8 mouse cellular contexts compared by ENCODE assay signal in the genomic region with DNA sequence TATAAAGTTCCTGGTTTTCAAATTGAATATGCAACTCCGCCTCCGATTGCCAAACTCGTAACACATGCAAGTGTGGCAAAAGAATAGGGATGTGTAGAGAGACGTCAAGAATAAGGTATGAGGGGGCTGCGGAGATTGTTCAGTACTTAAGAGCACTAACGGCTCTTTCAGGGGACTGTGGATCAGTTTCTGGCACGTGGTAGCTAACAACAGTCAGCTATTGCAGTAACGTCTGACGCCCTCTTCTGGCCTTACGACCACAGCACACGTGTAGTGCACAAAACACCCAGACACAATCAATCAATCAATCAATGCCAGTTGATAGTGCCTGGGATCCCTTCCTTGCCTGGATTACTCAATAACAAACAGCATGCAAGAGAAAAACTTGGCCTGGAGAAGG. TPM values are rescaled to one million over a fixed set of nuclear protein-coding genes. Genes with fewer than 3 reads are reported as not detected.
DNase-seq lines count a peak whose midpoint lies in the region; ATAC-seq and TF ChIP-seq lines count a peak whose summit lies in the region.

No protein-coding gene starts in this region.

- ATAC-seq in frontal cortex, adult (ENCODE audit: low TSS enrichment): no peak
- ATAC-seq in intestine, embryonic 14.5 days (replicated peaks; ENCODE audit: low FRiP score, low TSS enrichment, low read depth): peak; percentile 17; the same call in 1 of the 2 replicates

- WGBS in intestine, embryonic 14.5 days: under 1% methylated on average over 11 of the region's 11 CpGs
- under 1% methylated on average over 11 of the region's 11 CpGs for WGBS in spleen, adult 2 months

- H3K27ac ChIP-seq in intestine, embryonic 14.5 days (ENCODE audit: low read depth): peak overlapping the region; percentile 96
- H3K27ac ChIP-seq in spleen, adult 2 months (ENCODE audit: insufficient read depth, low read length): peak overlapping the region; percentile 77

- H3K9me3 ChIP-seq in intestine, embryonic 14.5 days (ENCODE audit: control insufficient read depth, low read length): no peaks in the 10 kb centered on the region

- peak overlapping the region; percentile 79 for H3K4me3 ChIP-seq in intestine, embryonic 14.5 days (ENCODE audit: low read depth, low read length)
- peak overlapping the region; percentile 82; the same call in 1 of the 2 replicates for H3K4me3 ChIP-seq in spleen, adult 2 months (ENCODE audit: extremely low read depth, insufficient read depth, insufficient read length)

- H3K36me3 ChIP-seq in intestine, embryonic 14.5 days (ENCODE audit: control insufficient read depth, insufficient read depth, low read length): peaks cover 3% of the 10 kb centered on the region; the same call in 1 of the 2 replicates
- H3K36me3 ChIP-seq in spleen, adult 2 months (ENCODE audit: control insufficient read depth, insufficient read depth, low read length): no peaks in the 10 kb centered on the region

- H3K27me3 ChIP-seq in intestine, embryonic 14.5 days (replicated peaks; ENCODE audit: control insufficient read depth, insufficient read depth, low read length): no peaks in the 10 kb centered on the region
- H3K27me3 ChIP-seq in spleen, adult 2 months (ENCODE audit: control insufficient read depth, insufficient read depth, low read length): no peaks in the 10 kb centered on the region

- DNase-seq in frontal cortex, adult 2 months (ENCODE audit: extremely low spot score in 1 of 2, low spot score in 1 of 2): peak; percentile 27 to 63
- peak; percentile 65 for DNase-seq in cerebellum, adult 9-11 months
- peak; percentile 49 to 50 for DNase-seq in gastrocnemius, adult 8-10 months (ENCODE audit: low spot score in 2 of 2)
- no peak for DNase-seq in intestine, embryonic 14.5 days (ENCODE audit: low spot score)
- peak; percentile 23 for DNase-seq in left cerebral cortex, postnatal 36 days (ENCODE audit: low spot score in 2 of 2)
- DNase-seq in mesoderm, embryonic 11.5 days (ENCODE audit: low read depth, low spot score): peak; percentile 79
- peak; percentile 40 to 66 for DNase-seq in spleen, adult 2 months (ENCODE audit: low read depth in 1 of 2, low spot score in 2 of 2)

- H3K4me2 ChIP-seq in intestine, embryonic 14.5 days (ENCODE audit: low read length): peak overlapping the region; percentile 76

- peak; percentile 46; the same call in 1 of the 2 replicates for TF ChIP-seq CTCF in spleen, adult 2 months (IDR thresholded peaks at IDR 0.05; ENCODE audit: extremely low read depth, insufficient read depth, insufficient read length, insufficient replicate concordance)

- intact Hi-C loops in left cerebral cortex, postnatal 36 days (cut with DNase I): loop anchor here (2.0 kb wide), 1 partner anchor 33 kb away; no protein-coding TSS in a partner anchor

- peaks cover 28% of the 10 kb centered on the region for H3K4me1 ChIP-seq in intestine, embryonic 14.5 days (replicated peaks; ENCODE audit: control insufficient read depth, insufficient read depth, low read length)
- peaks cover 4% of the 10 kb centered on the region; the same call in 1 of the 2 replicates for H3K4me1 ChIP-seq in spleen, adult 2 months (ENCODE audit: control insufficient read depth, insufficient read depth, insufficient read length)

- TF ChIP-seq POLR2A in spleen, adult 2 months (IDR thresholded peaks at IDR 0.05; ENCODE audit: low read depth, low read length): no peak

- H3K9ac ChIP-seq in intestine, embryonic 14.5 days (ENCODE audit: low read length): peak overlapping the region; percentile 88

RNA-seq across cellular contexts. Expression of gene Tmem11, which starts 0.4 kb away (rescaled TPM):
- polyA plus RNA-seq in frontal cortex, adult 2 months (2012; rRNA removed): 39.8 and 47.0 TPM in 2 replicates
- total RNA-seq in gastrocnemius, adult 8-10 months (2022): 10 to 100 TPM; 37.2 to 44.1 (median 43.5) TPM
- 73.9 and 81.6 TPM in 2 replicates for polyA plus RNA-seq in intestine, embryonic 14.5 days (2014; fragmentation: Nextera tagmentation; extraction: Ambion mirVana)
- total RNA-seq in left cerebral cortex, postnatal 36 days (2021): 10 to 100 TPM; 28.3 to 28.4 TPM
- 32.5 and 37.8 TPM in 2 replicates for polyA plus RNA-seq in spleen, adult 2 months (2012; rRNA removed)

RNA-seq across cellular contexts. Expression of gene Natd1, which starts 35.1 kb away (rescaled TPM):
- polyA plus RNA-seq in frontal cortex, adult 2 months (2012; rRNA removed): 13.3 and 14.6 TPM in 2 replicates
- total RNA-seq in gastrocnemius, adult 8-10 months (2022): 1 to 10 TPM; 6.5 to 9.2 (median 7.3) TPM
- polyA plus RNA-seq in intestine, embryonic 14.5 days (2014; fragmentation: Nextera tagmentation; extraction: Ambion mirVana): 15.4 and 16.8 TPM in 2 replicates
- 10 to 100 TPM in 1 of 2 experiments, 1 to 10 TPM in 1; 8.0 to 10.8 TPM for total RNA-seq in left cerebral cortex, postnatal 36 days (2021)
- 23.2 and 27.1 TPM in 2 replicates for polyA plus RNA-seq in spleen, adult 2 months (2012; rRNA removed)

RNA-seq across cellular contexts. Expression of gene Dhrs7b, which starts 49.0 kb away (rescaled TPM):
- 19.3 and 19.9 TPM in 2 replicates for polyA plus RNA-seq in frontal cortex, adult 2 months (2012; rRNA removed)
- total RNA-seq in gastrocnemius, adult 8-10 months (2022): 10 to 100 TPM; 23.9 to 28.1 (median 24.2) TPM
- 49.4 and 50.3 TPM in 2 replicates for polyA plus RNA-seq in intestine, embryonic 14.5 days (2014; fragmentation: Nextera tagmentation; extraction: Ambion mirVana)
- total RNA-seq in left cerebral cortex, postnatal 36 days (2021): 10 to 100 TPM; 26.9 to 32.1 TPM
- polyA plus RNA-seq in spleen, adult 2 months (2012; rRNA removed): 5.6 and 6.0 TPM in 2 replicates

RNA-seq across cellular contexts. Expression of gene Map2k3, which starts 52.4 kb away (rescaled TPM):
- polyA plus RNA-seq in frontal cortex, adult 2 months (2012; rRNA removed): 17.3 and 18.1 TPM in 2 replicates
- 100 to 1,000 TPM; 117 to 122 (median 119) TPM for total RNA-seq in gastrocnemius, adult 8-10 months (2022)
- 91.7 and 94.5 TPM in 2 replicates for polyA plus RNA-seq in intestine, embryonic 14.5 days (2014; fragmentation: Nextera tagmentation; extraction: Ambion mirVana)
- 10 to 100 TPM; 13.2 to 13.3 TPM for total RNA-seq in left cerebral cortex, postnatal 36 days (2021)
- polyA plus RNA-seq in spleen, adult 2 months (2012; rRNA removed): 22.0 and 23.2 TPM in 2 replicates
